Mouse (Mus musculus): Measurements from ENCODE around the gene Trim16.

Trim16 gene

GRCm38 (mm10) chr11:62820059-62820541, at the start of gene Trim16:
Gene Trim16, plus strand, starts transcription at chr11:62820231.
- peak; percentile 10 for DNase-seq (ENCODE audit: low read depth, low spot score)

GRCm38 (mm10) chr11:62776510-62776909, 43.5 kb upstream of the Trim16 start:
- DNase-seq (ENCODE audit: low read depth, low spot score): no peak

- peak; percentile 92 for DNase-seq (ENCODE audit: low read depth, low spot score)
Measured at GRCm38 (mm10) chr11:62788935-62789616, 31.0 kb upstream of the Trim16 start, which contains the start of gene Zfp286. Gene Zfp286, minus strand, starts transcription at chr11:62789462.

GRCm38 (mm10) chr11:62789617-62789936, 30.5 kb upstream of the Trim16 start:
- DNase-seq (ENCODE audit: low read depth, low spot score): peak; percentile 4

- no peak for DNase-seq (ENCODE audit: low read depth, low spot score)
Measured at GRCm38 (mm10) chr11:62804119-62804518, 15.9 kb upstream of the Trim16 start.

GRCm38 (mm10) chr11:62807965-62808364, 12.1 kb upstream of the Trim16 start:
- no peak for DNase-seq (ENCODE audit: low read depth, low spot score)

GRCm38 (mm10) chr11:62809201-62809600, 10.8 kb upstream of the Trim16 start:
- no peak for DNase-seq (ENCODE audit: low read depth, low spot score)

- DNase-seq (ENCODE audit: low read depth, low spot score): no peak
Measured at GRCm38 (mm10) chr11:62812268-62812667, 7.8 kb upstream of the Trim16 start.

- DNase-seq (ENCODE audit: low read depth, low spot score): no peak
Measured at GRCm38 (mm10) chr11:62813497-62813896, 6.5 kb upstream of the Trim16 start.

- no peak for DNase-seq (ENCODE audit: low read depth, low spot score)
Measured at GRCm38 (mm10) chr11:62813970-62814624, 5.9 kb upstream of the Trim16 start.

GRCm38 (mm10) chr11:62814625-62815024, 5.4 kb upstream of the Trim16 start:
- DNase-seq (ENCODE audit: low read depth, low spot score): no peak

GRCm38 (mm10) chr11:62815438-62815837, 4.6 kb upstream of the Trim16 start:
- no peak for DNase-seq (ENCODE audit: low read depth, low spot score)

- DNase-seq (ENCODE audit: low read depth, low spot score): no peak
Measured at GRCm38 (mm10) chr11:62816591-62816990, 3.4 kb upstream of the Trim16 start.

- DNase-seq (ENCODE audit: low read depth, low spot score): no peak
Measured at GRCm38 (mm10) chr11:62819059-62819686, 858 bp upstream of the Trim16 start.

- no peak for DNase-seq (ENCODE audit: low read depth, low spot score)
Measured at GRCm38 (mm10) chr11:62820661-62821437, 818 bp downstream of the Trim16 start.

GRCm38 (mm10) chr11:62821893-62822292, 1.9 kb downstream of the Trim16 start:
- DNase-seq (ENCODE audit: low read depth, low spot score): no peak

GRCm38 (mm10) chr11:62824211-62824610, 4.2 kb downstream of the Trim16 start:
- no peak for DNase-seq (ENCODE audit: low read depth, low spot score)

- DNase-seq (ENCODE audit: low read depth, low spot score): no peak
Measured at GRCm38 (mm10) chr11:62825222-62826105, 5.4 kb downstream of the Trim16 start.

- DNase-seq (ENCODE audit: low read depth, low spot score): no peak
Measured at GRCm38 (mm10) chr11:62826106-62826733, 6.2 kb downstream of the Trim16 start.

GRCm38 (mm10) chr11:62827135-62827534, 7.1 kb downstream of the Trim16 start:
- DNase-seq (ENCODE audit: low read depth, low spot score): no peak
